Mouse (Mus musculus): ENCODE results near the gene Tlr13.

- TF ChIP-seq CTCF (IDR thresholded peaks at IDR 0.05; ENCODE audit: control insufficient read depth, insufficient read depth, low read length) (peak; percentile 9; the same call in 1 of the 2 replicates), POLR2A (IDR thresholded peaks at IDR 0.05; ENCODE audit: borderline replicate concordance, control insufficient read depth, low read depth, low read length) (peak; percentile 58; the same call in 1 of the 2 replicates)
Measured at GRCm38 (mm10) chrX:106186713-106187649, 44.0 kb downstream of the Tlr13 start, which contains the start of gene Pgk1.
